Mouse (Mus musculus): ENCODE data around the gene Trim80. TPM values are rescaled to one million over a fixed set of nuclear protein-coding genes. Genes with fewer than 3 reads are reported as not detected.
"Not testable (repeated sequence)": the region's sequence is repeated elsewhere in the genome, so short reads cannot be mapped to it uniquely, and the experiment has no call there.

Gene Trim80
- total RNA-seq, 2 experiments from 2014 or later: 0.18 TPM; not detected in 1

DNA sequence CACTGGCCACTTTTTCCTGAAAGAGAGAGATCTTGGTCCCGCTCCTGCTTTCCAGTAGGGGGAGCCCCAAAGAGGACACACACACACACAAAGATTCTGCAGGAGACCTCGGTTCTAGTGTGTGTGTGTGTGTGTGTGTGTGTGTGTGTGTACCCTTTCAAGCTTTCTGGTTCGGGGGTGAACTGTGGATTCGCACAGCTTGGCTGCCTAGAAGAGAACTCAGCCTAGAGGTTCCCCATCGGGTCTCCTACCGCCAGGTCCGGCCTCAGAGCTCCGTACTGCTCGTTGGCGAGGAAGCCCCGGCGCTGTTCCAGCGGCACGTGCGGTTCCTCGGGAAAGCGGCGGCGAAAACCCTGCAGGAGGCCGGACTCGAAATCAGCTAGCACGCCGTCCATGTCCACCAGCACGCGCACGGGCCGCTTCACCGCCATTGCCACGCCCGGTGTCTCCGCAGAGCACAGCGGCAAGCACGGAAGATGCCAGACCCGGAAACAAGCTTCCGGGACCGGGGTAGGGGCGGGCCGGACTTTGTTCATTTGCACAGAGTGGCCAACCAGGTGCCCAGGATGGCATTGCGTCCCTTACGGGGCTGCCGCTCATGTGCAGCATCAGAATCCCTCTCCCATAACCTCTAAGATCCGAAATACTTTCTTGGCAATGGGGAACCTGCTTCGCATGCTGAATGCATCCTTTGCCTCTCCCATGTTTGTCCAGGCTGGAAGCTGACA is 51.2 kb downstream of the Trim80 start, which contains the start of gene Nt5c:
TSS of gene Nt5c (minus strand) at position 507 of the 728 bp plus-strand sequence.
- peak; percentile 73 to 83 for DNase-seq (ENCODE audit: low spot score in 2 of 2)

DNA sequence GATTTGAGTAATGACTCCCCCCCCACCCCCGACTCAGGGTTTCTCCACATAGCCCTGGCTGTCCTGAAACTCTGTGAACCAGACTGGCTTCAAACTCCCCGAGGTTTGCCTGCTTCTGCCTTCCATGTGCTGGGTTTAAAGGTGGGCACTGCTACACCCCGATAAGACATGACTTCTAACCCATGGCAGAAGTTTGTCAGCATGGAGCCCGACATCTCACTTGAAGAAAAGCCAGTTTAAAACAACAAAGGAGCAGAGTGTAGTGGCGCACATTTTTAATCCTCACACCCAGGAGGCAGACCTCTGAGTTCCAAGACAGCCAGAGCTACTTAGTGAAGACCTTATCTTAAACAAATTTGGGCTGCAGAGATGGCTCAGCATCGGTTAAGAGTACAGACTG is 52.0 kb downstream of the Trim80 start:
- DNase-seq (ENCODE audit: low spot score in 2 of 2): no peak

DNA sequence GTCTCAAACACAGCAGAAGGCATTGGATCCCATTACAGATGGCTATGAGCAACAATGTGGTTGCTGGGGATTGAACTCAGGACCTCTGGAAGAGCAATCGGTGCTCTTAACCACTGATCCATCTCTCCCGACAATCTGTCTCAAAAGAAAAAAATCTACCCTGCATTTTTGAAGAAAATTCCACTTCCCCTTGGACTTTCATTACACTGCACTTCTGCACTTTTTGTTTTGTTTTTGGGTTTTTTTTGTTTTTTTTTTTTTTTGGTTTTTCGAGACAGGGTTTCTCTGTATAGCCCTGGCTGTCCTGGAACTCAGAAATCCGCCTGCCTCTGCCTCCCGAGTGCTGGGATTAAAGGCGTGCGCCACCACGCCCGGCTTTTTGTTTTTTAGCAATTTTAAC is 56.2 kb downstream of the Trim80 start:
- not testable (repeated sequence) for DNase-seq (ENCODE audit: low spot score in 2 of 2)

Small RNAs within 50 kb of the gene (microRNA-seq; reads per million reads assigned to microRNA genes)
- 0 to 0.20 reads per million in 2 experiments for gene Mir3968

Other genes with a start within 250 kb of the Trim80 start
- 10 to 100 TPM; 28.6 to 31.9 TPM for gene Grin2c, start 173.3 kb upstream of the Trim80 start, total RNA-seq (2021)
- gene Fdxr, start 163.5 kb upstream of the Trim80 start, total RNA-seq (2021): 10 to 100 TPM; 22.5 to 23.0 TPM
- 1 to 10 TPM; 7.6 to 8.1 TPM for gene Fads6, start 142.9 kb upstream of the Trim80 start, total RNA-seq (2021)
- gene Otop2, start 133.4 kb upstream of the Trim80 start, total RNA-seq (2021): not detected
- gene Ush1g, start 118.5 kb upstream of the Trim80 start, total RNA-seq (2021): under 1 TPM; 0.14 to 0.16 TPM
- gene Otop3, start 105.8 kb upstream of the Trim80 start, total RNA-seq (2021): under 1 TPM; 0.45 to 0.53 TPM
- 10 to 100 TPM; 78.0 to 79.3 TPM for gene Hid1, start 72.8 kb upstream of the Trim80 start, total RNA-seq (2021)
- gene Cdr2l, start 58.6 kb upstream of the Trim80 start, total RNA-seq (2021): 10 to 100 TPM; 18.4 to 19.1 TPM
- 10 to 100 TPM; 86.3 to 96.3 TPM for gene Mrpl58, start 36.8 kb upstream of the Trim80 start, total RNA-seq (2021)
- gene Atp5h, start 20.6 kb upstream of the Trim80 start, total RNA-seq (2021): 100 to 1,000 TPM; 406 to 440 TPM
- 10 to 100 TPM; 57.6 to 66.7 TPM for gene Kctd2, start 20.4 kb upstream of the Trim80 start, total RNA-seq (2021)
- not detected for gene Slc16a5, start 21.9 kb downstream of the Trim80 start, total RNA-seq (2021)
- 10 to 100 TPM; 10.3 to 11.1 TPM for gene Armc7, start 35.1 kb downstream of the Trim80 start, total RNA-seq (2021)
- 10 to 100 TPM; 79.9 to 81.3 TPM for gene Nt5c, start 51.3 kb downstream of the Trim80 start, total RNA-seq (2021)
- 100 to 1,000 TPM; 315 to 332 TPM for gene Jpt1, start 73.8 kb downstream of the Trim80 start, total RNA-seq (2021)
- 100 to 1,000 TPM; 407 to 415 TPM for gene Sumo2, start 95.7 kb downstream of the Trim80 start, total RNA-seq (2021)
- 10 to 100 TPM; 48.9 to 56.3 TPM for gene Nup85, start 123.9 kb downstream of the Trim80 start, total RNA-seq (2021)
- 10 to 100 TPM; 50.2 to 54.2 TPM for gene Mrps7, start 163.4 kb downstream of the Trim80 start, total RNA-seq (2021)
- gene Gga3, start 163.5 kb downstream of the Trim80 start, total RNA-seq (2021): 10 to 100 TPM; 48.1 to 49.1 TPM
- 10 to 100 TPM; 19.4 to 19.7 TPM for gene Mif4gd, start 172.4 kb downstream of the Trim80 start, total RNA-seq (2021)
- 10 to 100 TPM; 52.2 to 59.5 TPM for gene Slc25a19, start 187.8 kb downstream of the Trim80 start, total RNA-seq (2021)